Mouse (Mus musculus) kidney, postnatal 14 days (tissue): ENCODE measurements around the gene Pigf.
"Not testable (repeated sequence)": the region's sequence is repeated elsewhere in the genome, so short reads cannot be mapped to it uniquely, and the experiment has no call there.

Experiments
- DNase-seq: peaks from one replicate; pipeline ENCODE4 v3.0.0; 2022; ENCODE audit warnings: mixed read lengths

The Pigf gene

DNA sequence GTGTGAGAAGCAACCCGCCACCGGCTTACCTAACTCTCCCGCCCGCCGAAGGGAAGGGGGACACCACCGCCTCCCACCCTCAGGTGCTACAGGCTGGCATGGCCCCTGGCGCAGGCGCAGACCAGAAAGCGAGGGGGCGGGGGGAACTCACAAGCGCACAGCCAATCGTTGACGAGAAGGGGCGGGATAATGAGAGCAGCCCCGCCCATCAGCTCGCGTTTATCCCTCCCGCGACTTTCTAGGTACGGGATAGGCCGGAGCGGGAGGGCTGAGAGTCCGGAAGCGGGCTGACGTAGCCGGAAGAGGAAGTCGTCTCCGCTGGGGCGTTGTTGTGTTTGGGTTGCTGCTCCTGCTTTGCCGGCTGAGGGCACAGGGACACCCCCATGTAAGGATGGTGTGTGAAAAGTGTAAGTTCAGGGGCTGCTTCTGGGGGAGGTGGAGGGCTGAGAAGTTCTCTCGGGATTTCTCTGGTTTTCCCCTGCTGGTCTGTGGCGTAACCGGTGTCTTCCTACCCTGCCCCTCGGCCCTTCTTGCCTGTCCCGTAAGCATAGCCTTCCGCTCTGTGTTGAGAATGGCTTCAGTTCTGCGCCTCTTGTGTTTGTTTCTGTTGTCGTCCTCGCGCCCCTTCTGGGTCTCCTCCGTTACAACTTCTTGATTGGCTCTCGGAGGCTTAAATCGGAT, at the start of gene Pigf, which contains the start of gene Cript:
TSS of gene Pigf (minus strand) at position 138 of the 681 bp plus-strand sequence.
TSS of gene Cript (plus strand) at position 282 of the 681 bp plus-strand sequence.
- peak; percentile 99 for DNase-seq

- DNase-seq, result no peak
Measured at GRCm38 (mm10) chr17:87073470-87073869, 48.3 kb upstream of the Pigf start.

- DNase-seq, result no peak
Measured at GRCm38 (mm10) chr17:87072766-87073440, 47.7 kb upstream of the Pigf start.

DNA sequence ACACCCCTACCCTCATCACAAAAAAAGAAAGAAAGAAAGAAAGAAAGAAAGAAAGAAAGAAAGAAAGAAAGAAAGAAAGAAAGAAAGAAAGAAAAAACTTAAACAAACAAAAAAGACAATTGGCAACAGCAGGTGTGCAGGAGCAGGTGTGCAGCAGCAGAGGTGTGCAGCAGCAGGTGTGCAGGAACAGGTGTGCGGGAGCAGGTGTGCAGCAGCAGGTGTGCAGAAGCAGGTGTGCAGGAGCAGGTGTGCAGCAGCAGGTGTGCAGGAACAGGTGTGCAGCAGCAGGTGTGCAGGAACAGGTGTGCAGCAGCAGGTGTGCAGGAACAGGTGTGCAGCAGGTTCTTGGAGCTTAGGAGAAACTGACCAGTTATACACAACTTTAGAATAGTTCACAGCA, 47.0 kb upstream of the Pigf start:
- DNase-seq, result not testable (repeated sequence)

- no peak for DNase-seq
Measured at GRCm38 (mm10) chr17:87068997-87069396, 43.8 kb upstream of the Pigf start.

DNA sequence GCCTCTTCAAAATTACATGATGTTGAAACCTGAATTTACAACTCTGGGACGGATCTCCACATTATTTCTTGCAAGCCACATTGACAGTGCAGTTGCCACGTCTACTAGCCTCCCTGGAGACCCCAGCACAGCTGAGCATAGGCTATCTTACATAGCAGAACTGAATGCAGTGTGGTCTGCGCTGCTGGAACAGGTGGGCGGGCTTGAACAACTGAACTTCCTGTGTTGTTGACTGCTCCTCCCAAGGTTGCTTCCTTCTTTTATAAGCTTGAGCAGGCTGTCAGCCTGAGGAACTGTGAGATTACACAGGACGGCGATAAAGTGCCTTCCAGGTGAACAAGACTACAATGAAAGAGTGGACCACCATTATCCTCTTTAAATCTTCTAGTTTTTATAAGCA, 38.8 kb upstream of the Pigf start:
- DNase-seq, result no peak

- no peak for DNase-seq
Measured at GRCm38 (mm10) chr17:87063461-87063860, 38.3 kb upstream of the Pigf start.

GRCm38 (mm10) chr17:87062639-87063038, 37.4 kb upstream of the Pigf start:
- DNase-seq, result peak; percentile 63

GRCm38 (mm10) chr17:87057486-87058266, 32.5 kb upstream of the Pigf start:
- DNase-seq, result no peak

GRCm38 (mm10) chr17:87056761-87057160, 31.6 kb upstream of the Pigf start:
- no peak for DNase-seq

GRCm38 (mm10) chr17:87055663-87056062, 30.5 kb upstream of the Pigf start:
- no peak for DNase-seq

DNA sequence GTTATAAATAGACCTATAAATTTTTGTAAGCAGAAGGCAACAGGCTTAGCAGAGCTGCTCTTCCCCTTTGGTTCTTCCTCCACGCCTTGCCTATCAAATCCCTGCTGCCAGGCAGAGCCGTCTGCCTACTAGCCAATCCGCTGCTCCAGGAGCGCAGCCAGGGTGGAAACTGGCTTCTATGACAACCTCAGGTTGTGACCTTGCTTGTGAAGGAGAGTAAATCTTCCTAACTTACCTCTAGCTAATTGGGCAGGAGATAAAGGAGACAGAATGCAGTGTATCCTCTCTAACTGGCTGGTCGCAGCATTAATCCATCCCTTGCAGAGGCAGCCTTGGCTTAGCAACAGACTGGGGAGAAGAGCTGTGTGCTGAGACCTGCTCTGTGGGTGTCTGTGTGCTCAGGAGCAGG, 29.8 kb upstream of the Pigf start:
- DNase-seq, result peak; percentile 78

DNA sequence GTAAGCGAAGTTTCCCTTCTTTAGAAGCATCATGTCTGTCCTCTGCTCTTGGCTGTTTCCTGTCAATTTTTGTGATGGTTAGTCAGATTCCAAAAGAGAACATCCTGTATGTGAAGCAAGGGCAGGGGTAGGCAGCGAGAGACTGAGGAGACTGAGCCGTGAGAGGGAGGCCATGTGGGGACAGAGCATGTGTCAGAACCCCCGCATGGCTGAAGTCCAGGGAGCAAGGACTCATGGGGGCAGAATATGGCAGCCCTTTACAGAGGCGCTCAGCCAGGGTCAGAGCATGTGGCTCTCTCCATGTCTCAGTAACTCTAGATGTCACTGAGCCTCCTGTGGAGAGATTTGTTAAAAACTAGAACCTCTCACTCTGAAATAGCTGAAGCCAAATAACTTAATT, 28.7 kb upstream of the Pigf start:
- no peak for DNase-seq

- no peak for DNase-seq
Measured at GRCm38 (mm10) chr17:87052432-87052831, 27.2 kb upstream of the Pigf start.

GRCm38 (mm10) chr17:87051652-87052051, 26.4 kb upstream of the Pigf start:
- no peak for DNase-seq

DNA sequence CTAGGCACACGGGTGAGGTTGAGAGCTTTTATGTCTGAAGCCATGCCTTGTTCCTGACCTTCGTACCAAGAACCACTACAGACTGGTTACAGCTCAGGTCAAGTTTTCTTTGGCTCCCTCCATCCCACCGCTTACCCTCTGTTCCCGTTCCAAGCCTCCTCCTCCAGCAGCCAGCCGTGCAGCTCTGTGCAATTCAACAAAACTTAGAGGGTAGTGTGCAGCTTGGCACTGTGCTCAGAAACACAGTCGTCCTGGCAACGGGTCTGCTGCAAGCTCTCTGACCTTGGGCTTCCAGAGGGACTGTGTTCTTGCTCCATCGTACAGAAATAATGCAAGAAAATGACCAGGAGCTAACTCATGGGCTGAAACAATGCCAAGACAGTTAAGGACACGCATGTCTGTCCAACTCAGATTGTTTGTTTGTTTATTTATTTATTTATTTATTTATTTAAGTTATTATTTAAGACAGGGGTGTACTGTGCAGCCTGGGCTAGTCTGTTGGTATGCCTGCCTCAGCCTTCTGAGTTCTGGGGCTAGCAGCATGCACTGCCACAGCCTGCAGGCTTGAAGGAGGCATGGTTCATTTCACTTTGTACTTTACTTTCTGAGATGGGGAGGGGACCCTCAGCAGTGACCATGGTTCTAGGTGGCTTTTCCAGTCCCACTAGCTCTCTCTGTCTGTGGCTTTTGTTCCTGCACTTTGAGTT, 25.4 kb upstream of the Pigf start:
- peak; percentile 80 for DNase-seq

DNA sequence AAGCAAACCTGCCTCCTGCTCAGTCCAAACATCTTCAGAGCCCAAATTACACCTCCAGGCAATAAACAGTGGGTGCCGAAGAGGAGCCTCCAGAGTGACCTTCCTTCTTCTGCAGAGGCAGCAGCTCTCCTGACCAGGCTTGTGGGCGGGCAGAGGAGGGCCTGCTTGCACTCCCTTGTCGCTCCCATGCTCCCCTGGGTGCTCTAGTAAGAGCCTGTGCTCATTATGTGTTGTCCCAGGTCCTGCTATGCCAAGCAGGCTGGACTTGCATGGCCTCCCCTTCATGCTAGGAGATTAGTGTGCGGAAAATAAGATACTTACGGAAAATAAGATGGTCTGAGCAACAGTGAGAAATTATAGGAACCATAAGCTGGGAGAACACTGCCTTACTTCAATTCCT, 24.5 kb upstream of the Pigf start:
- no peak for DNase-seq

GRCm38 (mm10) chr17:87044796-87045195, 19.6 kb upstream of the Pigf start:
- DNase-seq, result no peak

DNA sequence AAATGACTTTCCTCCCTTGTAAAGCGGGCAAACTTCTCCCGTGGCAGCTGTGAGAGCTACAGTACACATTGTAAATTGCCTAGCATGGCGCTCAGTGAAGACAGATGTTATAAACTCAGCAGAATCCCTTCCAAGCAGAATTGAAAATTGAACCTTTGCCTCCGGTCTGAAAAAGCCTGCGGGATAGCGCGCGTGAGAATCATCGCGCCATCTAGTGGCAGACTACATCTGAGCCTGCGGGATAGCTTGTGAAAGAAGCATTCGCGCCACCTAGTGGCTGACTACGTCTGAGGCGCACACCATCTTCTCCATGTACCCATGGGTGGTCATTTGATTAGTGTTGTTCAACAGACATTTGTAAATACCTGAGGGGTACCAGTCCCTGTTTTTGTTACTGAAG, 19.2 kb upstream of the Pigf start:
- DNase-seq, result peak; percentile 95

DNA sequence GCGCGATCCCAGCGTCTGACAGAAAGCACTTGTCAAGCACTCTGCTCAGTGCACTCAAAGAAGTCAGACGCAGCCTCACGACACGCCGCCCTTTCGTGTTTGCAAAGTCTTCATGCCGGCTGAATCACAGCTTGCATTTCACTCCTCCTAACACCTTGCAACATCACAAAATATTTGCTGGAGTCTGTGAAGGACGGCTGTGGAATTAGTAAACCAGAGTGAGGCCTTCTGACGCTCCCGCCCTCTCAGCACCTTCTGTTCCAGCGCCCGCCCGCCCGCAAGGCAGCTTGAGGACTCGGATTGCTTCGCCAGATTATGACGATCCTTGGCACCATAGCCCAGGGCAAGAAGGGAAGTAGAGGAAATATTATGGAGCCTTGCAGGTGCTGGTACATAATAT, 16.5 kb upstream of the Pigf start:
- no peak for DNase-seq

DNA sequence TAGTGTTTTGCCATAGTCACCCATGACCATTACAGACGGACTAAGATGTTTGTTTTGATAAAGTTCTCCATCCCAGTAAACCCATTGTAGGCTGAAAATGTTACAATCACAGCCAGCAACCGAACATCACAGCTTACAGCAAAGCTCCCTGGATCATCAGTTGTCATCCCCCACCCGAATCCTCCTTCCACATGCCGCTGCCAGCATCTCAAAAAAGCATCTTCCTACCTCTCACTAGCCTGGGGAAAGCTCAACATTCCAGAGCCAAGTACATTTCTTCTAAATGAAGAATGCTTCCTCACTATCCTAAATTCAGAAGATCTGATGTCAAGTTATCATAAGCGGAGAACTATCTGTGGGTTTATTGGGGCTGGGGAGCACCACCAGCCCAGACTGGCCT, 13.3 kb upstream of the Pigf start:
- no peak for DNase-seq

- DNase-seq, result peak; percentile 38
Measured at GRCm38 (mm10) chr17:87036141-87037073, 11.2 kb upstream of the Pigf start.
